Mouse (Mus musculus) embryonic facial prominence, embryonic 13.5 days (tissue): ENCODE data around the gene Schip1. TPM values are rescaled to one million over a fixed set of nuclear protein-coding genes. Genes with fewer than 3 reads are reported as not detected.

ENCODE experiments used
- ATAC-seq: fragments of 200-750 bp; cut with Nextera tagmentation; 2 replicates; pipeline ENCODE4 v1.8.0; 2017; ENCODE audit warnings: low read depth; ENCODE audit not compliant: insufficient number of reproducible peaks, insufficient read depth, low FRiP score, low TSS enrichment
- H3K27ac ChIP-seq: fragments of 300-500 bp; sonication (generic); 2 replicates; pipeline ENCODE4 v1.5.1; 2015; ENCODE audit warnings: moderate library complexity, mild to moderate bottlenecking, inconsistent platforms
- H3K27me3 ChIP-seq: fragments of 300-500 bp; sonication (generic); 2 replicates; pipeline ENCODE4 v1.6.1; 2015; ENCODE audit warnings: mild to moderate bottlenecking, inconsistent platforms
- H3K36me3 ChIP-seq: fragments of 300-500 bp; sonication (generic); 2 replicates; pipeline ENCODE4 v1.6.1; 2015; ENCODE audit warnings: mild to moderate bottlenecking, inconsistent platforms
- H3K4me1 ChIP-seq: fragments of 300-500 bp; sonication (generic); 2 replicates; pipeline ENCODE4 v1.6.1; 2015; ENCODE audit warnings: inconsistent platforms
- H3K4me2 ChIP-seq: fragments of 300-500 bp; sonication (generic); 2 replicates; pipeline ENCODE4 v1.6.1; 2015; ENCODE audit warnings: moderate library complexity, mild to moderate bottlenecking, inconsistent platforms
- H3K4me3 ChIP-seq: fragments of 300-500 bp; sonication (generic); 2 replicates; pipeline ENCODE4 v1.5.1; 2015; ENCODE audit warnings: mild to moderate bottlenecking, inconsistent platforms
- H3K9ac ChIP-seq: fragments of 300-500 bp; sonication (generic); 2 replicates; pipeline ENCODE4 v1.6.1; 2015; ENCODE audit warnings: mild to moderate bottlenecking, inconsistent platforms
- H3K9me3 ChIP-seq: fragments of 300-500 bp; sonication (generic); 2 replicates; pipeline ENCODE4 v1.6.1; 2016; ENCODE audit warnings: inconsistent platforms
- whole genome bisulfite sequencing: fragments of 180-500 bp; shearing (Covaris S2); methylation state at CpG from one replicate; pipeline ENCODE4 v1.1.7; 2015; ENCODE audit warnings: mixed read lengths; 5-methylcytosine and 5-hydroxymethylcytosine counted together
- polyA plus RNA-seq: library from polyadenylated mRNA; unstranded; fragments of >200 nt; fragmentation: Nextera tagmentation; extraction: Ambion mirVana; gene quantifications from 2 replicates; pipeline ENCODE4 v1.2.1, GENCODE M21; 2015

The Schip1 gene
- polyA plus RNA-seq, 1 experiment from 2014 or later = 20.5 TPM

GRCm38 (mm10) chr3:68666377-68666776 is 601.8 kb downstream of the Schip1 start:
- Histone ChIP-seq H3K27ac (no peak overlapping the region), H3K27me3 (no peaks in the 10 kb centered on the region), H3K4me3 (no peak overlapping the region), H3K4me1 (no peaks in the 10 kb centered on the region), H3K9ac (no peak overlapping the region), H3K36me3 (no peaks in the 10 kb centered on the region), H3K4me2 (no peak overlapping the region), H3K9me3 (no peaks in the 10 kb centered on the region)
- 85% methylated on average over 7 of the region's 7 CpGs for WGBS
- no peak for ATAC-seq

GRCm38 (mm10) chr3:68667852-68668251 is 603.2 kb downstream of the Schip1 start:
- Histone ChIP-seq H3K4me2 (no peak overlapping the region), H3K4me1 (no peaks in the 10 kb centered on the region), H3K27ac (no peak overlapping the region), H3K9ac (no peak overlapping the region), H3K27me3 (no peaks in the 10 kb centered on the region), H3K36me3 (no peaks in the 10 kb centered on the region), H3K4me3 (no peak overlapping the region), H3K9me3 (no peaks in the 10 kb centered on the region)
- 90% methylated on average over 1 of the region's 1 CpGs for WGBS
- ATAC-seq = no peak

- Histone ChIP-seq H3K9me3 (no peaks in the 10 kb centered on the region), H3K27me3 (no peaks in the 10 kb centered on the region), H3K4me2 (no peak overlapping the region), H3K4me3 (no peak overlapping the region), H3K36me3 (no peaks in the 10 kb centered on the region), H3K4me1 (no peaks in the 10 kb centered on the region), H3K9ac (no peak overlapping the region), H3K27ac (no peak overlapping the region)
- no peak for ATAC-seq
- 77% methylated on average over 5 of the region's 5 CpGs for WGBS
Measured at GRCm38 (mm10) chr3:68669418-68669974, 604.9 kb downstream of the Schip1 start.

GRCm38 (mm10) chr3:68674721-68675120 is 610.1 kb downstream of the Schip1 start:
- 66% methylated on average over 2 of the region's 2 CpGs for WGBS

GRCm38 (mm10) chr3:68675216-68675835 is 610.7 kb downstream of the Schip1 start:
- Histone ChIP-seq H3K9ac (no peak overlapping the region), H3K27ac (no peak overlapping the region), H3K36me3 (no peaks in the 10 kb centered on the region), H3K4me1 (peaks cover 7% of the 10 kb centered on the region), H3K9me3 (no peaks in the 10 kb centered on the region), H3K27me3 (no peaks in the 10 kb centered on the region), H3K4me3 (no peak overlapping the region), H3K4me2 (no peak overlapping the region)
- no peak for ATAC-seq
- WGBS = 82% methylated on average over 12 of the region's 12 CpGs

More at GRCm38 (mm10) chr3:68674721-68675120, 610.1 kb downstream of the Schip1 start:
- no peak overlapping the region for H3K9ac ChIP-seq
- H3K27me3 ChIP-seq = no peaks in the 10 kb centered on the region
- no peaks in the 10 kb centered on the region for H3K9me3 ChIP-seq
- peaks cover 7% of the 10 kb centered on the region for H3K4me1 ChIP-seq
- H3K4me3 ChIP-seq = no peak overlapping the region
- ATAC-seq = no peak
- no peak overlapping the region for H3K4me2 ChIP-seq
- H3K36me3 ChIP-seq = no peaks in the 10 kb centered on the region
- H3K27ac ChIP-seq = no peak overlapping the region

Other genes with a start within 250 kb of the Schip1 start
- gene Iqcj, start 172.6 kb upstream of the Schip1 start, polyA plus RNA-seq = not detected in 2 replicates
- gene Iqschfp, start 172.6 kb upstream of the Schip1 start, polyA plus RNA-seq = not detected in 2 replicates